In the genomic region with DNA sequence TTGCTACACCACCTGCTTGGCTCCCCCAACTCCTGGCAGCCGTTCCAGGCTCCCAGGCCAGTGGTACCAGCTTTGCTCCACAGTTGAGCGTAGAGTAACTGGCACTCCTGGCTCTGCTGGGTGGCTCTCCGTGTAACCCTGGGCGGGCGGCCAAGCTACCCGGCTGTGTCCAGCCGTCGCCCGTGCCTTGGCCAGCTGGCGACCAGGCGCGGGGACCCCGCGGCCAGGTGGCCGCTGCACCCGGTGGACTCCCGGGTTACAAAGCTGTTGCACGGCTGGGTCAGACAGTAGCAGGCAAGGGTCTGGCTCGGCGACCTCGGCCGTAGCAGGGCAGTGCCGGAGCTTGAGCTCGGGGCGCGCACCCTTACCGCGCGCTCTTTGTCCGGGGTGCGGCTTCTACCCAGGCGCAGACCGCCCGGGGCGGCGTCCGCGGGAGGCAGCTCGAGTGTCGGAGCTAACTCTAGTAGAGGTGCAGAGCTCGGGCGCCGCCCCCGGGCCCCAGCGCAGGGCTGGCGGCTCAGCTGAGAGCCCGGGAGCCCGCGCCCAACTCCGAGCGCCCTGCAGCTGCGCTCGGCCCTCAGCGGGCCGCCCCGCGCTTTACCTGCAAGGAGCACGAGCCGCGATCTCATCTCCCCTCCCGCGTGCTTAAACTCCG, we compare ENCODE assay signal across 8 mouse cellular contexts. TPM values are rescaled to one million over a fixed set of nuclear protein-coding genes. Genes with fewer than 3 reads are reported as not detected.
DNase-seq lines count a peak whose midpoint lies in the region; ATAC-seq and TF ChIP-seq lines count a peak whose summit lies in the region.

No protein-coding gene starts in this region.

- no peaks in the 10 kb centered on the region for H3K36me3 ChIP-seq in ES-Bruce4 (ENCODE audit: control insufficient read depth, insufficient read depth, low read length, poor library complexity, severe bottlenecking)
- H3K36me3 ChIP-seq in heart, embryonic 10.5 days: no peaks in the 10 kb centered on the region
- H3K36me3 ChIP-seq in liver, embryonic 11.5 days (ENCODE audit: control insufficient read depth, insufficient read depth, low read length): no peaks in the 10 kb centered on the region
- H3K36me3 ChIP-seq in stomach, embryonic 15.5 days: no peaks in the 10 kb centered on the region

- TF ChIP-seq CTCF in ES-Bruce4 (IDR thresholded peaks at IDR 0.05; ENCODE audit: low read depth, low read length): no peak

- no peak for TF ChIP-seq EP300 in ES-Bruce4 (IDR thresholded peaks at IDR 0.05; ENCODE audit: insufficient read depth, low read depth, low read length)

- no peak for TF ChIP-seq POLR2A in ES-Bruce4 (IDR thresholded peaks at IDR 0.05; ENCODE audit: insufficient read depth, low read length)

- H3K9ac ChIP-seq in ES-Bruce4 (ENCODE audit: low read depth, poor library complexity, severe bottlenecking): peak overlapping the region; percentile 86
- peak overlapping the region; percentile 74 for H3K9ac ChIP-seq in liver, embryonic 11.5 days (ENCODE audit: low read depth, low read length)
- H3K9ac ChIP-seq in stomach, embryonic 15.5 days: peak overlapping the region; percentile 77

- H3K4me1 ChIP-seq in ES-Bruce4 (ENCODE audit: control insufficient read depth, insufficient read depth, low read length): no peaks in the 10 kb centered on the region
- H3K4me1 ChIP-seq in heart, embryonic 10.5 days: peaks cover 17% of the 10 kb centered on the region
- no peaks in the 10 kb centered on the region; the same call in 1 of the 2 replicates for H3K4me1 ChIP-seq in liver, embryonic 11.5 days (replicated peaks; ENCODE audit: control insufficient read depth, insufficient read depth, low read length)
- H3K4me1 ChIP-seq in stomach, embryonic 15.5 days: peaks cover 6% of the 10 kb centered on the region

- under 1% methylated on average over 54 of the region's 63 CpGs for WGBS in heart, embryonic 10.5 days
- WGBS in liver, embryonic 11.5 days: under 1% methylated on average over 57 of the region's 63 CpGs
- WGBS in stomach, embryonic 15.5 days: 0% methylated on average over 54 of the region's 63 CpGs

- DNase-seq in adrenal gland, postnatal 4 days (ENCODE audit: low spot score in 2 of 2): peak; percentile 46 to 47
- DNase-seq in heart, embryonic 10.5 days (ENCODE audit: low spot score): no peak
- DNase-seq in kidney, adult 9 months: peak; percentile 89
- DNase-seq in liver, embryonic 11.5 days (ENCODE audit: low spot score): no peak
- peak; percentile 38 to 51 for DNase-seq in natural killer cell, adult 2 months (ENCODE audit: low spot score in 2 of 2)

- H3K27ac ChIP-seq in ES-Bruce4 (ENCODE audit: insufficient read depth, low read length): no peak overlapping the region
- H3K27ac ChIP-seq in heart, embryonic 10.5 days: peak overlapping the region; percentile 95
- H3K27ac ChIP-seq in liver, embryonic 11.5 days (ENCODE audit: low read depth, low read length): peak overlapping the region; percentile 56
- peak overlapping the region; percentile 96 for H3K27ac ChIP-seq in stomach, embryonic 15.5 days

- peak; percentile 42 for ATAC-seq in erythroblast, adult 5-6 weeks (replicated peaks; ENCODE audit: low FRiP score, poor library complexity, severe bottlenecking)
- peak; percentile 86 for ATAC-seq in liver, embryonic 11.5 days (replicated peaks; ENCODE audit: low FRiP score)
- ATAC-seq in stomach, embryonic 15.5 days (ENCODE audit: insufficient read depth, low FRiP score, low read depth): peak; percentile 83

- H3K9me3 ChIP-seq in ES-Bruce4 (replicated peaks; ENCODE audit: control insufficient read depth, insufficient read depth, low read length, poor library complexity, severe bottlenecking): no peaks in the 10 kb centered on the region
- H3K9me3 ChIP-seq in heart, embryonic 10.5 days: no peaks in the 10 kb centered on the region
- H3K9me3 ChIP-seq in liver, embryonic 11.5 days (ENCODE audit: control insufficient read depth, low read length): no peaks in the 10 kb centered on the region
- no peaks in the 10 kb centered on the region for H3K9me3 ChIP-seq in stomach, embryonic 15.5 days

- no peaks in the 10 kb centered on the region for H3K27me3 ChIP-seq in ES-Bruce4 (ENCODE audit: control insufficient read depth, insufficient read depth, low read length, poor library complexity, severe bottlenecking)
- no peaks in the 10 kb centered on the region for H3K27me3 ChIP-seq in heart, embryonic 10.5 days (ENCODE audit: insufficient read depth, poor library complexity, severe bottlenecking)
- no peaks in the 10 kb centered on the region; the same call in 1 of the 2 replicates for H3K27me3 ChIP-seq in liver, embryonic 11.5 days (replicated peaks; ENCODE audit: control insufficient read depth, insufficient read depth, low read length)
- H3K27me3 ChIP-seq in stomach, embryonic 15.5 days (replicated peaks): no peaks in the 10 kb centered on the region

- H3K4me2 ChIP-seq in liver, embryonic 11.5 days: peak overlapping the region; percentile 96
- H3K4me2 ChIP-seq in stomach, embryonic 15.5 days: peak overlapping the region; percentile 91

- peak overlapping the region; percentile 70 for H3K4me3 ChIP-seq in ES-Bruce4 (ENCODE audit: low read depth, low read length)
- H3K4me3 ChIP-seq in heart, embryonic 10.5 days: peak overlapping the region; percentile 84
- peak overlapping the region; percentile 67 for H3K4me3 ChIP-seq in liver, embryonic 11.5 days (ENCODE audit: low read depth, low read length)
- H3K4me3 ChIP-seq in stomach, embryonic 15.5 days (replicated peaks): peak overlapping the region; percentile 82

RNA-seq across cellular contexts. Expression of a gene that starts 1.1 kb away (rescaled TPM):
- 17.7 and 20.7 TPM in 2 replicates for polyA plus RNA-seq in ES-Bruce4 (2011; ENCODE audit: insufficient read depth, insufficient read length, low read depth, missing spikeins)
- total RNA-seq in adrenal gland, postnatal 4 days (2021): 10 to 100 TPM; 29.2 to 44.6 TPM
- 3.7 TPM in 1 of 2 replicates, not detected in the other for total RNA-seq in erythroblast, adult 5-6 weeks (2015; ENCODE audit: low replicate concordance)
- 1.3 and 2.5 TPM in 2 replicates for total RNA-seq in erythroblast, adult 5-6 weeks (2017; ENCODE audit: low replicate concordance)
- 22.8 and 23.2 TPM in 2 replicates for polyA plus RNA-seq in heart, embryonic 10.5 days (2016; fragmentation: Nextera tagmentation; extraction: Ambion mirVana)
- polyA plus RNA-seq in liver, embryonic 11.5 days (2014; fragmentation: Nextera tagmentation; extraction: Ambion mirVana): 8.3 and 9.8 TPM in 2 replicates
- 19.1 and 23.7 TPM in 2 replicates for polyA plus RNA-seq in stomach, embryonic 15.5 days (2015; fragmentation: Nextera tagmentation; extraction: Ambion mirVana)

Comparison
In these comparisons a context has a peak if more than half of its experiments do, and no peak if none do; other contexts are left out.
1. DNase-seq: peak in adrenal gland, postnatal 4 days (2 of 2), kidney, adult 9 months (single experiment) and natural killer cell, adult 2 months (2 of 2); none in heart, embryonic 10.5 days (single experiment) and liver, embryonic 11.5 days (single experiment).
2. Peak in every context shown above with its lines, with median percentiles within 50 percentile points of each other: H3K4me3 ChIP-seq, H3K9ac ChIP-seq and ATAC-seq.